In genomic region chr17:56360451-56360850, GRCm38 (mm10) we compare ENCODE assay signal across 10 mouse cellular contexts. TPM values are rescaled to one million over a fixed set of nuclear protein-coding genes. Genes with fewer than 3 reads are reported as not detected.
A peak's percentile ranks its signal among the peaks of the same experiment; 100 is the strongest.
DNase-seq lines count a peak whose midpoint lies in the region; ATAC-seq and TF ChIP-seq lines count a peak whose summit lies in the region.
"Had no signal": no experiment of that assay in that cellular context is flagged by ENCODE, and none has a peak within 500 bp of the region (broad histone marks: within the 10 kb centered on the region; RNA-seq: fewer than 3 reads in every experiment).

No protein-coding gene starts in this region.

- no peaks in the 10 kb centered on the region; the same call in 1 of the 2 replicates for H3K4me1 ChIP-seq in limb, embryonic 11.5 days (ENCODE audit: control insufficient read depth, insufficient read depth, low read length)
- H3K4me1 ChIP-seq in limb, embryonic 10.5 days, result peaks cover 6% of the 10 kb centered on the region
- peaks cover 13% of the 10 kb centered on the region for H3K4me1 ChIP-seq in forebrain, embryonic 15.5 days
- H3K4me1 ChIP-seq in olfactory bulb, adult 2 months (ENCODE audit: control insufficient read depth, insufficient read depth, low read length), result peaks cover 51% of the 10 kb centered on the region

- 67% methylated on average over 8 of the region's 8 CpGs for WGBS in limb, embryonic 11.5 days
- 70% methylated on average over 8 of the region's 8 CpGs for WGBS in limb, embryonic 10.5 days
- WGBS in forebrain, embryonic 15.5 days, result 54% methylated on average over 8 of the region's 8 CpGs
- 11% methylated on average over 8 of the region's 8 CpGs for WGBS in olfactory bulb, adult 2 months

- H3K4me3 ChIP-seq in limb, embryonic 11.5 days (ENCODE audit: low read depth, low read length), result no peak overlapping the region
- H3K4me3 ChIP-seq in limb, embryonic 10.5 days, result no peak overlapping the region
- H3K4me3 ChIP-seq in forebrain, embryonic 15.5 days, result no peak overlapping the region
- H3K4me3 ChIP-seq in olfactory bulb, adult 2 months (ENCODE audit: insufficient read depth, low read depth, low read length), result no peak overlapping the region

- no peaks in the 10 kb centered on the region for H3K9me3 ChIP-seq in limb, embryonic 11.5 days (ENCODE audit: control insufficient read depth, low read length)
- no peaks in the 10 kb centered on the region for H3K9me3 ChIP-seq in limb, embryonic 10.5 days (replicated peaks)
- no peaks in the 10 kb centered on the region for H3K9me3 ChIP-seq in forebrain, embryonic 15.5 days

- DNase-seq in limb, embryonic 11.5 days (ENCODE audit: low spot score), result no peak
- no peak for DNase-seq in limb, embryonic 10.5 days (ENCODE audit: low spot score)
- DNase-seq in brain, embryonic 14.5 days (ENCODE audit: low read depth), result peak; percentile 57
- DNase-seq in spleen, postnatal 10 days (ENCODE audit: low spot score in 2 of 2), result no peak
- no peak for DNase-seq in natural killer cell, adult 2 months (ENCODE audit: low spot score in 2 of 2)
- no peak for DNase-seq in kidney, postnatal 25 days
- DNase-seq: spleen, adult 18-20 months had no signal

- no peak for TF ChIP-seq POLR2A in brain, embryonic 14.5 days (IDR thresholded peaks at IDR 0.05; ENCODE audit: borderline replicate concordance, extremely low read depth, insufficient read depth, insufficient read length, poor library complexity, severe bottlenecking)
- TF ChIP-seq POLR2A in olfactory bulb, adult 2 months (IDR thresholded peaks at IDR 0.05; ENCODE audit: insufficient read depth, low read depth, low read length), result no peak

- no peak overlapping the region for H3K4me2 ChIP-seq in limb, embryonic 11.5 days (ENCODE audit: low read depth, severe bottlenecking)
- no peak overlapping the region for H3K4me2 ChIP-seq in forebrain, embryonic 15.5 days (replicated peaks)

- no peak overlapping the region for H3K9ac ChIP-seq in limb, embryonic 11.5 days (ENCODE audit: low read length)
- no peak overlapping the region for H3K9ac ChIP-seq in forebrain, embryonic 15.5 days (replicated peaks)

- ATAC-seq in limb, embryonic 11.5 days (ENCODE audit: insufficient number of reproducible peaks, low FRiP score, low TSS enrichment, low read depth), result no peak
- ATAC-seq in forebrain, embryonic 15.5 days (replicated peaks), result 0 out of 2 replicates have a peak, but pooled peaks have one; percentile 5

- no peak for TF ChIP-seq CTCF in brain, embryonic 14.5 days (IDR thresholded peaks at IDR 0.05; ENCODE audit: borderline replicate concordance, extremely low read depth, insufficient read depth, insufficient read length)
- no peak for TF ChIP-seq CTCF in olfactory bulb, adult 2 months (IDR thresholded peaks at IDR 0.05; ENCODE audit: insufficient read depth, low read depth, low read length)

- H3K36me3 ChIP-seq in limb, embryonic 11.5 days (ENCODE audit: control insufficient read depth, insufficient read depth, low read length), result peaks cover 7% of the 10 kb centered on the region; the same call in 1 of the 2 replicates
- peaks cover 92% of the 10 kb centered on the region for H3K36me3 ChIP-seq in limb, embryonic 10.5 days
- peaks cover 39% of the 10 kb centered on the region for H3K36me3 ChIP-seq in forebrain, embryonic 15.5 days

- 0 out of 2 replicates have a peak overlapping the region, but pooled peaks have one; percentile 4 for H3K27ac ChIP-seq in limb, embryonic 11.5 days (replicated peaks; ENCODE audit: low read depth, low read length)
- no peak overlapping the region for H3K27ac ChIP-seq in limb, embryonic 10.5 days
- peak overlapping the region; percentile 51 for H3K27ac ChIP-seq in forebrain, embryonic 15.5 days (replicated peaks)
- H3K27ac ChIP-seq in olfactory bulb, adult 2 months (ENCODE audit: insufficient read depth, low read depth, low read length), result peak overlapping the region; percentile 84
- H3K27ac ChIP-seq: macrophage had no signal

- no peaks in the 10 kb centered on the region for H3K27me3 ChIP-seq in limb, embryonic 11.5 days (ENCODE audit: control insufficient read depth, insufficient read depth, low read length)
- H3K27me3 ChIP-seq in limb, embryonic 10.5 days (ENCODE audit: low read depth, poor library complexity, severe bottlenecking), result no peaks in the 10 kb centered on the region
- no peaks in the 10 kb centered on the region for H3K27me3 ChIP-seq in forebrain, embryonic 15.5 days

RNA-seq across cellular contexts. Expression of gene Kdm4b, which starts 34.6 kb away (rescaled TPM):
- 33.2 and 34.4 TPM in 2 replicates for polyA plus RNA-seq in limb, embryonic 11.5 days (2014; fragmentation: Nextera tagmentation; extraction: Ambion mirVana)
- 37.7 and 46.8 TPM in 2 replicates for polyA plus RNA-seq in limb, embryonic 10.5 days (2016; fragmentation: Nextera tagmentation; extraction: Ambion mirVana)
- polyA plus RNA-seq in brain, embryonic 14.5 days (2012; rRNA removed), result 64.6 and 86.5 TPM in 2 replicates
- polyA plus RNA-seq in forebrain, embryonic 15.5 days (2015; fragmentation: Nextera tagmentation; extraction: Ambion mirVana), result 81.2 and 81.5 TPM in 2 replicates
- polyA plus RNA-seq in olfactory bulb, adult 2 months (2012; ENCODE audit: insufficient read depth, insufficient read length, low replicate concordance, missing spikeins), result not detected in 2 replicates

RNA-seq across cellular contexts. Expression of gene Uhrf1, which starts 57.3 kb away (rescaled TPM):
- polyA plus RNA-seq in limb, embryonic 11.5 days (2014; fragmentation: Nextera tagmentation; extraction: Ambion mirVana), result 153 and 167 TPM in 2 replicates
- 316 and 336 TPM in 2 replicates for polyA plus RNA-seq in limb, embryonic 10.5 days (2016; fragmentation: Nextera tagmentation; extraction: Ambion mirVana)
- polyA plus RNA-seq in brain, embryonic 14.5 days (2012; rRNA removed), result 39.8 and 50.9 TPM in 2 replicates
- polyA plus RNA-seq in forebrain, embryonic 15.5 days (2015; fragmentation: Nextera tagmentation; extraction: Ambion mirVana), result 55.6 and 65.1 TPM in 2 replicates
- not detected in 2 replicates for polyA plus RNA-seq in olfactory bulb, adult 2 months (2012; ENCODE audit: insufficient read depth, insufficient read length, low replicate concordance, missing spikeins)

Comparison
In these comparisons a context has a peak if more than half of its experiments do, and no peak if none do; other contexts are left out.
1. RNA of gene Kdm4b, which starts 34.6 kb away (polyA plus RNA-seq): 64.6 to 86.5 TPM in brain, embryonic 14.5 days, 81.2 to 81.5 TPM in forebrain, embryonic 15.5 days, 37.7 to 46.8 TPM in limb, embryonic 10.5 days and 33.2 to 34.4 TPM in limb, embryonic 11.5 days; not detected in olfactory bulb, adult 2 months; every median in the first group is over 10 times any median in the second.